25 mouse cellular contexts compared by ENCODE assay signal in genomic region chr1:152634638-152635037, GRCm38 (mm10).
A peak's percentile ranks its signal among the peaks of the same experiment; 100 is the strongest.
DNase-seq lines count a peak whose midpoint lies in the region; ATAC-seq lines count a peak whose summit lies in the region.
"Had no signal": no experiment of that assay in that cellular context is flagged by ENCODE, and none has a peak within 500 bp of the region (broad histone marks: within the 10 kb centered on the region; RNA-seq: fewer than 3 reads in every experiment).

No protein-coding gene starts in this region.

- no peaks in the 10 kb centered on the region for H3K9me3 ChIP-seq in forebrain, embryonic 16.5 days (ENCODE audit: control insufficient read depth, low read length)
- H3K9me3 ChIP-seq: forebrain, embryonic 12.5 days; forebrain, embryonic 15.5 days; heart, embryonic 12.5 days; heart, embryonic 15.5 days; hindbrain, embryonic 13.5 days; intestine, embryonic 15.5 days had no signal

- no peaks in the 10 kb centered on the region for H3K36me3 ChIP-seq in forebrain, embryonic 16.5 days (ENCODE audit: control insufficient read depth, insufficient read depth)
- H3K36me3 ChIP-seq: forebrain, embryonic 12.5 days; forebrain, embryonic 15.5 days; heart, embryonic 12.5 days; heart, embryonic 15.5 days; hindbrain, embryonic 10.5 days; hindbrain, embryonic 13.5 days; intestine, embryonic 15.5 days had no signal

- H3K4me3 ChIP-seq in forebrain, embryonic 16.5 days (replicated peaks; ENCODE audit: low read length): no peak overlapping the region
- H3K4me3 ChIP-seq: forebrain, embryonic 12.5 days; forebrain, embryonic 15.5 days; heart, embryonic 12.5 days; heart, embryonic 15.5 days; hindbrain, embryonic 10.5 days; hindbrain, embryonic 13.5 days; intestine, embryonic 15.5 days had no signal

- ATAC-seq in forebrain, embryonic 16.5 days: no peak
- ATAC-seq: CD4-positive, CD25-positive, alpha-beta regulatory T cell, adult 4 months; forebrain, embryonic 15.5 days; hindbrain, embryonic 16.5 days; intestine, embryonic 15.5 days; Patski had no signal

- DNase-seq in kidney, adult 9 months: peak; percentile 51
- no peak for DNase-seq in kidney, postnatal 4 days
- DNase-seq in NIH3T3 (ENCODE audit: low read depth): peak; percentile 41
- DNase-seq in brain, adult 2 months (ENCODE audit: low read depth, low spot score): peak; percentile 29
- no peak for DNase-seq in cerebellum, adult 8-10 months
- DNase-seq: adrenal gland, adult 2 months; adrenal gland, postnatal 14 days; cerebellum, adult 11-12 months; cerebellum, adult 9-10 months; cerebellum, postnatal 14 days; gastrocnemius, postnatal 25 days; heart, adult 18-20 months; heart, postnatal 10 days; heart, postnatal 36 days had no signal

- no peak overlapping the region for H3K9ac ChIP-seq in forebrain, embryonic 16.5 days (replicated peaks; ENCODE audit: low read depth, low read length)
- H3K9ac ChIP-seq: forebrain, embryonic 12.5 days; forebrain, embryonic 15.5 days; heart, embryonic 12.5 days; heart, embryonic 15.5 days; hindbrain, embryonic 13.5 days; intestine, embryonic 15.5 days had no signal

- 72% methylated on average over 5 of the region's 5 CpGs for WGBS in forebrain, embryonic 16.5 days

- H3K27me3 ChIP-seq in forebrain, embryonic 16.5 days (replicated peaks; ENCODE audit: control insufficient read depth, insufficient read depth, low read length): no peaks in the 10 kb centered on the region
- H3K27me3 ChIP-seq: forebrain, embryonic 12.5 days; forebrain, embryonic 15.5 days; heart, embryonic 12.5 days; heart, embryonic 15.5 days; hindbrain, embryonic 13.5 days; intestine, embryonic 15.5 days; Patski had no signal

- H3K4me1 ChIP-seq in forebrain, embryonic 16.5 days (replicated peaks; ENCODE audit: control insufficient read depth, insufficient read depth, low read length): peaks cover 6% of the 10 kb centered on the region
- H3K4me1 ChIP-seq: intestine, embryonic 15.5 days had no signal

- no peak overlapping the region for H3K27ac ChIP-seq in forebrain, embryonic 16.5 days (ENCODE audit: low read length)
- H3K27ac ChIP-seq: forebrain, embryonic 12.5 days; forebrain, embryonic 15.5 days; heart, embryonic 15.5 days; hindbrain, embryonic 10.5 days; hindbrain, embryonic 13.5 days; intestine, embryonic 15.5 days had no signal

- H3K4me2 ChIP-seq in forebrain, embryonic 16.5 days (ENCODE audit: low read length): no peak overlapping the region
- H3K4me2 ChIP-seq: forebrain, embryonic 12.5 days; forebrain, embryonic 15.5 days; heart, embryonic 12.5 days; heart, embryonic 15.5 days; hindbrain, embryonic 13.5 days; intestine, embryonic 15.5 days had no signal

Comparison
In these comparisons a context has a peak if more than half of its experiments do, and no peak if none do; other contexts are left out.
1. DNase-seq: peak in kidney, adult 9 months (single experiment), NIH3T3 (single experiment) and brain, adult 2 months (single experiment); none in kidney, postnatal 4 days (0 of 2) and cerebellum, adult 8-10 months (single experiment).